Mouse (Mus musculus): ENCODE results near the gene Ybey.

Ybey gene

GRCm38 (mm10) chr10:76442178-76443088 is 26.5 kb downstream of the Ybey start, which contains the start of gene Pcnt:
Gene Pcnt (minus strand): TSS chr10:76442786.
- peak; percentile 91 for DNase-seq (ENCODE audit: low spot score)

DNA sequence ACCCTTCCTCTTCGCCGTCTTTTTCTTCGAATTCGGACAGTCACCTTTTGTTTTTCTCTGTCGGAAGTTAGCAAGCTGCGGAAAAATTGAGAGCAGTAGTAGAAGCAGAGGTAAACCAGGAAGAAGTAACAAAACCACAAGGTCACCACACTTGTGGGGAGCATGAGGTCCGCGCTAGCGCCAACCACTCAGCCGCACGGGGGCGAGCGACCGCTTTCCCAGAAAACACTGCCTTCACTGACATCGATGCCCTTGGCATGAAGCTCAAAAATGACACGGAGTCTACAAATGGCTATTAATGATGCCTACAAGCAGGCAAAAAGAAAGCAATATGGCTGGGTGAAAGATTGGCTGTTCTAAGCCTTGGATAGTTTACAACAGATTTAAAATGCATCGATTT is 28.6 kb downstream of the Ybey start, which contains the start of gene AC141477.1:
Gene AC141477.1, minus strand, starts transcription at position 164 of the 400 bp plus-strand sequence.
- DNase-seq (ENCODE audit: low spot score): no peak

- no peak for DNase-seq (ENCODE audit: low spot score)
These were observed 29.6 kb downstream of the Ybey start for GRCm38 (mm10) chr10:76439107-76439890.

DNA sequence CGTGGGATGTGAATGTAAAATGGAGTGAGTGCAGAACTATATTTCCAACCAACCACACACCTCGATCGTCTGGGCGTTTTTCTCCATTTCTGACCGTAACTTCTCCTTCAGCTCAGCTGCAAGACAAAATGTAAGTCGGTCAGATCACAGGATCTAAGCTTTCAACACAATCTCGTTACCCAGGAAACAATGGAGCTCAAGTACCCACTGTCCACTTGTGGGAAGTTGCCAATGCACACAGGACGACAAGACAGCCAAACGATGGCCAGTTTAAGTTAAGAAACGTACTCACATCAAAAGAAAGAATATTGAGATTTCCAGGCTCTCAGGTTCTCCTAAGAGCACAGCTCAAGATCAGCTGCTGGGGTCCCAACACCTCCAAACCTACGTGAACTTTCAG is 35.0 kb downstream of the Ybey start:
- no peak for DNase-seq (ENCODE audit: low spot score)

DNA sequence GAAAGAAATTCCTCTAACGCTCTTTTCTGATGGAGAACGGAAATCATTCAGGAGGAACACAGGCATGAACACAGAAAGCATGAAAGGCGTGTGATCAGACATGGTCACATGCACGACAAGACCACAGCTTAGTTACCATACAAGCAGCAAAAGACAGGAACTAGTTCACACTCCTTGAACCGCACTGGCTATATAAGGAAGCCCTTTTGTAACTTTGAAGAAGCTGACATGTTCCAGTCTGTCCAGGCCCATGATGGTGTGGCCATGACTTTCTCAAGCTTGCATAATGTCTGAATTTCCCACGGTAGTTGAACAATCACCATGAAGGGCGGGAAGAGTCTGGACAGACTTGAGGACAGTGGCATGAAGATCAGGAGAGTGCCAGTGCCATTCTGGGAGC is 43.2 kb downstream of the Ybey start:
- DNase-seq (ENCODE audit: low spot score): no peak

DNA sequence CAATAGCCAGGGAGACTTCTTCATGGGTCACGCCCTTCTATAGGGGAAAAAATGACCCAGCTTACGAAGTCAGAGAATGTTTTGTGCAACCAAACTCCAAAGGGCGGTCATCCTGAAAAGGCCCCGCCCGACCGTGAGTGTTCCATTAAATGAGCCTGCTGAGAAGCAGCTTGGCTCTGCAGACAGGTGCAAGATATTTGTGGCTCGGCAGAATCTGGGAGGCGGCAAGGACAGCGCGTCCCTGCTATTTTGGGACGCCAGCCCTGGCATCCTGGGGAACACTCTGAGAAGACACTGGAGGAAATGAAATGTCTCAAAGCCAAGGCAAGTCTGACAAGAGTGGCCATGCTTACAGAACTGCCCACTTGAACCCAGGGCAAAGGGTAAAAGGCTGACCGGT is 52.1 kb downstream of the Ybey start:
- no peak for DNase-seq (ENCODE audit: low spot score)

All from urinary bladder, postnatal 10 days (tissue).